Mouse (Mus musculus): ENCODE data around the gene Sult2b1.

Gene Sult2b1

GRCm38 (mm10) chr7:45723781-45724180 lies 60.7 kb downstream of the Sult2b1 start:
- DNase-seq (ENCODE audit: low spot score), result no peak

GRCm38 (mm10) chr7:45723301-45723700 lies 61.2 kb downstream of the Sult2b1 start:
- no peak for DNase-seq (ENCODE audit: low spot score)

GRCm38 (mm10) chr7:45722348-45722713 lies 62.1 kb downstream of the Sult2b1 start:
- DNase-seq (ENCODE audit: low spot score), result no peak

- DNase-seq (ENCODE audit: low spot score), result no peak
Observed at GRCm38 (mm10) chr7:45721642-45722347, 62.7 kb downstream of the Sult2b1 start.

GRCm38 (mm10) chr7:45721234-45721571 lies 63.3 kb downstream of the Sult2b1 start:
- DNase-seq (ENCODE audit: low spot score), result no peak

GRCm38 (mm10) chr7:45720413-45721233 lies 63.8 kb downstream of the Sult2b1 start, which contains the start of gene Fam83e:
TSS of gene Fam83e (plus strand) at chr7:45721212.
- DNase-seq (ENCODE audit: low spot score), result no peak

GRCm38 (mm10) chr7:45719738-45720412 lies 64.6 kb downstream of the Sult2b1 start:
- DNase-seq (ENCODE audit: low spot score), result no peak

- no peak for DNase-seq (ENCODE audit: low spot score)
Observed at GRCm38 (mm10) chr7:45719180-45719579, 65.3 kb downstream of the Sult2b1 start.

- DNase-seq (ENCODE audit: low spot score), result no peak
Observed at GRCm38 (mm10) chr7:45718331-45718730, 66.1 kb downstream of the Sult2b1 start.

- peak; percentile 99 for DNase-seq (ENCODE audit: low spot score)
Observed at GRCm38 (mm10) chr7:45717918-45718297, 66.6 kb downstream of the Sult2b1 start, which contains the start of gene Sphk2. TSS of gene Sphk2 (minus strand) at chr7:45718002.

GRCm38 (mm10) chr7:45716952-45717917 lies 67.2 kb downstream of the Sult2b1 start:
- no peak for DNase-seq (ENCODE audit: low spot score)

- no peak for DNase-seq (ENCODE audit: low spot score)
Observed at GRCm38 (mm10) chr7:45716460-45716857, 68.0 kb downstream of the Sult2b1 start.

GRCm38 (mm10) chr7:45715741-45716459 lies 68.6 kb downstream of the Sult2b1 start:
- DNase-seq (ENCODE audit: low spot score), result peak; percentile 39

GRCm38 (mm10) chr7:45715090-45715708 lies 69.3 kb downstream of the Sult2b1 start, which contains the start of gene Rpl18:
TSS of gene Rpl18 (plus strand) at chr7:45715457.
- peak; percentile 98 for DNase-seq (ENCODE audit: low spot score)

- no peak for DNase-seq (ENCODE audit: low spot score)
Observed at GRCm38 (mm10) chr7:45714630-45715089, 69.8 kb downstream of the Sult2b1 start.

- no peak for DNase-seq (ENCODE audit: low spot score)
Observed at GRCm38 (mm10) chr7:45713881-45714520, 70.5 kb downstream of the Sult2b1 start.

GRCm38 (mm10) chr7:45713396-45713795 lies 71.1 kb downstream of the Sult2b1 start:
- DNase-seq (ENCODE audit: low spot score), result no peak

- peak; percentile 44 for DNase-seq (ENCODE audit: low spot score)
Observed at GRCm38 (mm10) chr7:45712022-45712757, 72.3 kb downstream of the Sult2b1 start.
